Mouse (Mus musculus) frontal cortex, postnatal 25 days (tissue): ENCODE data around the gene Faap24.

Experiments used
- DNase-seq, 2 experiments: peaks; one replicate each; pipeline ENCODE4 v3.0.0; 2022; ENCODE audit warnings: low spot score in 2 of 2

The Faap24 gene

DNA sequence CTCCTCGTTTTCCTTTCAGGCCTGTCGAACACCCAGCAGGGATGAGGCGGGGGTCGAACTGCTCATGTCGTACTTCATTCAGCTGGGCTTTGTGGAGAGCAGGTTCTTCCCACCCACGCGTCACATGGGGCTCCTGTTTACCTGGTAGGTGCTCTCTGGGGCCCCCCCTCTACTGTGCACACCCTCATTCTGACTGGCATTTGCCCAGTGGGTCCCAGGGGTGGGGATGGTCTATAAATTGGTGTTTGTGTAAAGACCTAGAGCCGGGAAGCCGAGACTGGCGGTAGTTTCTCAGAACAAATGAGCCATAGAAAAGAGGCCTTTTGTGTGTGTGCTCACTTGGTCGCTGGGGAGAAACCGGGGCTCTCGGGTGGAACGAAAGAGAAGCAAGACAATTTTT is 25.5 kb downstream of the Faap24 start:
- DNase-seq: no peak

DNA sequence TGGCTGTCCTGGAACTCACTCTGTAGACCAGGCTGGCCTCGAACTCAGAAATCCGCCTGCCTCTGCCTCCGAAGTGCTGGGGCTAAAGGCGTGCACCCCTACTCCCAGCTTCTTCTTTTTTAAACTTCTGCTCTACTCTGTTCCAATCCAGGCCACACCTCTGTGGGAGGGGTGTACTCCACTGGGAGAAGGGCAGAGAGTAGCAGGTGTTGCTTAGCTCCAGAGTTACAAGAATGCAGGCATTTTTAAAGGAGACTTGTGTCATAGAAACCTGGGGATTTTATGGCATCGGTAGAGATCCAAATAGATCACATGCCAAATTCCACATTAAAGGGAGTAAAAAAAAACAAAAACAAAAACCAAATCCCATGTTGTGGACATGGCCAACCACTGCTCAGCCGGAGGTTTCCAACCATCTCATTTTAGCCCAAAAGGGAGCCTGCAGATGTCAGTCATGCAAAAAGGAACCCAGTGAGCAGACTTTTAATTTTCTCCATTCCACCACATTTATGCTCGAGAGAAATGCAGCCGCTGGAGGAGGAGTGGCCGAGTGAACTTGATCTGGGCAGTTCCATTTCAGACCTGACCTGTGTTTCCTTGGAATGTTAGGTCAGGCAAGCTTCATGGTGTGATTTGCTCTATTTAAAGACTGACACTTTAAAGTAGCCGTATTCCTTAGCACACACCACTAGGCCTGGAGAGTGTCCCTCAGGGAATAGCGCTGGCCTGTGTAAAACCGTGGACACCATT is 31.3 kb downstream of the Faap24 start:
- no peak for DNase-seq

DNA sequence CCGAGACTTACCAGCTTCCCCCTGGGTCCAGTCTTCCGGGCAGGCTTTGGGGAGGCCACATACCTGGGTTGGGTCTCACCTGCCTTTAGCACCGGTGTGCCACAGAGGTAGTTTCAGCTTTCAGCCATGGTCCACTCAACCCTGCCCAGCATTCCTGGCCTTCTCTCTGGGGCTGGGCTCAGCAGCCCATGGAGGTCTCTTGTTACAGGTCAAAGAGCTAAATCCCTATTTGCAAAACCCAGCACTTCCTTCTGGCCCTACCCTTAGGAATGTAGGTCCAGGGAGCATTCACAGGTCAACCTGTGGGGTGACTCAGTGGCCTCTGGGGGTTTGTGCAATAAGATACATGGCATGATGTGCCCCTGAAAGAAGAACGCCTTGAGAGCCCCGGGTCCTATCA is 33.8 kb downstream of the Faap24 start:
- no peak for DNase-seq

DNA sequence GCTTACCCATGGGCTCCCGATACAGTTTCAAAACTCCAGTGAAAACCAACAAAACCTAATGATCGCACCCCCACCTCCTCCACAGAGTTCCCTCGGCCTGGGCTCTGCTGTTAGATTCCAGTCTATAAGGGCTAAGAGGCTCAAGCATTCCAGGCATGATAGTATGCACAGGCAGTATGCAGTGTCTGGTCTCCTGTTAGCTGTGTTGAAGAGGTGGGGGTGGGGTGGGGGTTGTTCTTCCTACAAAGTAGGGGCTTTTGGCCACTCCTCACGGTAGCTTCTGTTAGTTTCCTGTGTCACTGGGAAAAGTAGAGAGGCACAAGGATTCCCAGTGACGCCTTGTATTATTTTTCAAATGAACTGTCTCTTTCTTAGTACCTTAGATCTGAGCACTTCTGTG is 34.4 kb downstream of the Faap24 start:
- no peak for DNase-seq

DNA sequence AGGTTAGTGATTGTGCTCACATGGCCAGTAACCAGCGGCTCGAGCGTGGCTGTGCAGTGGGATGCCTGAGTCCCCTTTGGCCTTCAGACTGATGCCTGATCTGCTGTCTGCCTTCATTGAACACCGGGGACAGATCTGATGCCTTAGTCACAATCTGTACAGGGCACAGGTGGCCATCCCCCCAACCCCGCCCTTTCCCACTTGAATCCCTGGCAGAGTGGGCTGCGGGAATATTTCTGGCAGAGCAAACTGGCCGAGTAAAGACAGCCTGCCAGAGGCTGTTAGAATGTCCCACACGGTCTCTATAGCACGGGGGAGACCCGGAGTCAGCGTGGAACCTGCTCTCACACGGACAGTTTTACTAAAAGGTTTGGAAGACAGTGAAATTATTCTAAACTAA is 39.0 kb downstream of the Faap24 start:
- DNase-seq: no peak

DNA sequence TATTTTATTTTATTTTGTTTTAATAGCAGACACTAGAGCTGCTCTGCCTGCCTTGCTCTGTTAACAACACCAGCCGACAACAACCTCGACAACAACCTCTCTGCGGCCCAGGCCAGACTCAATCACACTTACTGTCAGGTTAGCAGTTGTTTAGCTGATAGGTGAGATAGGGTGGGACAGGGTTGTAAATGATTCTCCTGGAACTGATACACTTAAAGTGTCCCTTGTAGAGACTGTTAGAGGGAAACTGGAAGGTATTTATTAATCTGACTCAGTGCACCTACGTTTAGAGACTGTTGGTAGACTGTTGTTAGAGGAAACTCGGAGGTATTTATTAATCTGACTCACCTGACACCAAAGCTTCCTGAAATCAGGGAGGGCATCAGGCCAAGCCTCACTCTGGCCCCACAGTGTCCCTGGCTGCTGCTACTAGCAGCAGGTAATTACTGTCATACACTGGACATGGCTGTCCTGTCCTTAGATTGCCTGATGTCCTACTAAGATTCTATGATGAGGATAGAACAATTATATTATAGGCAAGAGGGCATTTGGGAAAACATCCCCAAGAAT is 41.2 kb downstream of the Faap24 start:
- no peak for DNase-seq

DNA sequence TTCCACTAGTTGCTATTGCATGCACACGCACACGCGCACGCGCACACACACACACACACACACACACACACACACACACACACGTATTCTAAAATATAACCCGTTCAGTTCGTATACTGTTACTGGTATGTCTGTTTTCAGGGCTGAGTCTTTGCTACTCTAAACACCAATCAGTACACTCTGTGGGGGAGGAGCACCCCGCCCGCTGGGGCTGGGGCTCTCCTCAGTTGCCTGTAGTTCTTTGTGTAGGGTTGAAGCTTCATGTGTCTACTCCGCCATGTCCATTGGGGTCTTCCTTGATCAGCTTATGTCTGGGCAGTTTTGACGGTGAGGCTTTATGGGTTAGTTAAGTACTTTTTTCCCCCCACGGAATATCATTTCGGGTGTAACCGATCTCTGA is 43.3 kb downstream of the Faap24 start:
- no peak for DNase-seq

DNA sequence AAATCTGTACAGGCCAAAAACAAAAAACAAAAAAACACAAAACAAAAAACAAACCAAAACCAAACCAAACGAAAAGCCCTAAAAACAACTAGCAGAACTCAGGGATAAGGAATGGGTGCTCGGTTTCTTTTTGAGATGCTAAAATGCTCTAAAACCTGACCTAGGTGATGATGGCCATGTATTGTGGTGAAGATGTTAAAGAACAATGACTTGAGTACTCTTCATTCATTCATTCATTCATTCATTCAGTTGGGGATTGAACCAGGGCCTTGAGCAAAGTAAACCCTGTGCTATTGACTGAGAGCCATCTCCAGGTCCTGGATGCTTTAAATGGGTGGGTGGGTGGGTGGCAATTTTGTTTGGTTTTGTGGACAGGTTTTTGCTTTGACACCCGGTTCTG is 45.5 kb downstream of the Faap24 start:
- no peak for DNase-seq

DNA sequence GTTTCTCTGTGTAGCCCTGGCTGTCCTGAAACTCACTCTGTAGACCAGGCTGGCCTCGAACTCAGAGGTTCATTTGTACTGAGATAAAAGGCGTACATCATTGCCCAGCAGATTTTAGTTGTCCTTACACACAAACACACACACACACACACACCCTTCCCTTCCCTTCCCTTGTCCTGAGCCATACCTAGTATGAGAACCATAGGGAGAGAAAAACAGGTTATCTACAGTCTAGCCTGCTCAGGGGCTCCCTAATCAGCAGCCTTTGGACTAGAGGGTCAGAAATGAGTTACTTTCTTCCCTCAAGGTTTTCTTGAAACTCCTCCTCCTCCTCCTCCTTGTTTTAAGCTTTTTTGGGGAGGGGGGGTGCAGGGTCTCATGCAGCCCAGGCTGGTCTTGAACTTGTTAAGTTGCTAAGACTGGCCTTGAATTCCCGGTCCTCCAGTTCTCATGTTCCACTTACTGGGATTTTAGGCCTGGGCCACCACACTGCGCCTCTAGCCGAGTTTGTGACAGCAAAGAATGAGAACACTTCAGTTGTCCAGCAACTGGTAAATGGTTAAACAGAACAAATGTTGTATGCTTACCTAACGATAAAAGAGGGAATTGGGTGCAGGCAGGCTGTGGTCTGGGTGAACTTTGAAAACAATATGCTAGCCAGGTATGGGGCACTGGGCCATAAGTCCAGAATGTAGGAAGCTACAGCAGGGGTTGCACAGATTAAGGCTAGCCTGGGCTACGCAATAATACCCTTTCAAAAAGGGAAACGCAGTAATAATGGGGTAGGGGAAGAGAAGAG is 46.6 kb downstream of the Faap24 start:
- no peak for DNase-seq

DNA sequence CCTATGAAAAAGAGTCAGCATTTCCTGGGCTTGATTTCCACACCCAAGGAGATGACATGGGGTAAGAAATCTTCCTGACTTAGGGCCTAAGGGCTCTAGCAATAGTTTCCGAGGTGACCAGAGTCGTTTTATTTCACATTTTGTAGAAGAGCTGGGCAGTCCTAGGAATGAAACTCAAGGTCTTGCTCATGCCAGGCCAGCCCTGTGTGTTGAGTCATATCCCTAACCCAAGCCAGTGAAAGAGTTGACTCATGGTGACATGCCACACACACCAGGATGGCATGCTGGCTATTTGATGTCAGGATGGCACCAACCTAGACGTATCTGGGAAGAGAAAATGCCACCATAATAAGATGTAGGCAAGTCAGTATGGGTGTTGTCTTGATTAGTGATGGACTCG is 47.6 kb downstream of the Faap24 start:
- DNase-seq: no peak

DNA sequence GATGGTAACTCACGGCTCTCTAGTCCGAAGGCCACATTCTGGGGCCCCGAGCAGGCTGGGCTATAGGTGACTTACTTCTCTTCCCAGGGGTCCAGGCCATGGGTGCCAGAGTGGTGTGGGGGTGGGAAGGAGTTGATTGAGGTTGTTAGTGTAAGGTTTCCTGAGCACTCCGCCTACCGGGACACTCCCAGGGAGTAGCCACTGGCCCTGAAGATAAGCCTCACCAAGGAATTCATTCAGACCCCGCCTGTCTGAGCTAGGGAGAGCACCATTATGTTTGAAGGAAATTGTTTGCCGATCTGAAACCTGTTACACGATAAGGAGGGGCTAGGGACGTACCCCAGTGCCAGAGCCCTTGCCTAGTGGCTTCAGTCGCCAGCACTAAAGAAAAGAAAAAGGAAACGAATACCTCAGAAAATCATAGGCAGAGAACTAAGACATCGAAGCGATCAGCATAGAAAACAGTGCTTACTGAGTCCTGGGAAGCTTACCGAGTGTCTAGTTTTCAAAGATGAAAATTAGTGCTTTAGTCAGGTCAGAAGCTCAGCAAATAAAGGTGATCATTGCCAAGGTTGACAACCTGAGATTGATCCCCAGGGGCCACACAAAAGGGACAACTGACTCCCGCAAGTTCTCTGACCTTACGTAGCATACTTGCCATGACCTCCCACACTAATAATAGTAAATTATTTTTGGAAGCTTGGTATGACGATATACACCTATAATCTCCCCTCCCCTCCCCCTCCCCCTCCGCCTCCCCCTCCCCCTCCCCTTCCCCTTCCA is 48.5 kb downstream of the Faap24 start:
- no peak for DNase-seq

DNA sequence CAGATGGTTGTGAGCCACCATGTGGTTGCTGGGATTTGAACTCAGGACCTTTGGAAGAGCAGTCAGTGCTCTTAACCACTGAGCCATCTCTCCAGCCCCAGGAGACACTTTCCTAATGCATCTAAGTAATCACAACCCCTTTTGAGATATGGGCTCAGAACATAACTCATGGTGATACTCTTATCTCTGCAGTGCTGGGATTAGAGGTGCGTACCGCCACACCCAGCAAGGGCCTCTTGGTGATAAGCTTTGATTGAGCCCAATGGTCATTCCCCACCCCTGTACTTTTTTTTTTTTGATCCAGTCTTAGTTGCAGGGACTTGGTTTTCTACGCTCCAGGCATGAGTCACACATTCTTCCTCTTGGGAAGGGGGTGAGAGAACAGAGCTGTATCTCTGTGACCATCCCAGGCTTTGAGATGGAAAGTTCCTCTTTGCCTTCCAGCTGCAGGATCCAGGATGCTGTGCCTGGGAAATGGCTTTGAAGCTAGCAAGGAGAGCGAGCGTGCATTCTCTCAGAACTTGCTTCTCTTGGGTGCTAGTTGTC is 51.8 kb downstream of the Faap24 start:
- no peak for DNase-seq

DNA sequence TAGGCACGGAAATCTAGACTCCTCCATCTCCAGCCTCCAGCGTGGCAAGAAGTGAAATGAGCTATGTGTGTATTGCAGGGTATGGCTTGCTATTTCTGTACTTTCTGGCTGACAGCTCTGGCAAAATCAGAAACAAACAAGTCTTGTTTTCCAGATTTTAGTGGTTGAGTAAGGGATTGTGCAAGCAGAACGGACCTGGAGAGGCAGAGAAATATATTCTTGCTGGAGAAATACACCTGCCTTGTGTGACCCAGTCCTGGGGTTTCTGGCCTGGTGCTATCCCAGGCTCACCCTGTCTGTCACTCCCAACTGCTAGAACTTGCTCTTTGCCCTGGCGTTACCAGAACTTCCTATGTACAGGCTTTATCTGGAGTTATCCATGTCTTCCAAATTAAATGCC is 54.1 kb downstream of the Faap24 start:
- DNase-seq: no peak
